Mouse (Mus musculus) cerebral cortex, adult 2 months (tissue): Measurements from ENCODE around the gene Map3k14.

Experiments
- WGBS: fragments of 180-500 bp; shearing (Covaris S2); methylation state at CpG from one replicate; pipeline ENCODE4 v1.1.7; 2018; 5-methylcytosine and 5-hydroxymethylcytosine counted together

Gene Map3k14

DNA sequence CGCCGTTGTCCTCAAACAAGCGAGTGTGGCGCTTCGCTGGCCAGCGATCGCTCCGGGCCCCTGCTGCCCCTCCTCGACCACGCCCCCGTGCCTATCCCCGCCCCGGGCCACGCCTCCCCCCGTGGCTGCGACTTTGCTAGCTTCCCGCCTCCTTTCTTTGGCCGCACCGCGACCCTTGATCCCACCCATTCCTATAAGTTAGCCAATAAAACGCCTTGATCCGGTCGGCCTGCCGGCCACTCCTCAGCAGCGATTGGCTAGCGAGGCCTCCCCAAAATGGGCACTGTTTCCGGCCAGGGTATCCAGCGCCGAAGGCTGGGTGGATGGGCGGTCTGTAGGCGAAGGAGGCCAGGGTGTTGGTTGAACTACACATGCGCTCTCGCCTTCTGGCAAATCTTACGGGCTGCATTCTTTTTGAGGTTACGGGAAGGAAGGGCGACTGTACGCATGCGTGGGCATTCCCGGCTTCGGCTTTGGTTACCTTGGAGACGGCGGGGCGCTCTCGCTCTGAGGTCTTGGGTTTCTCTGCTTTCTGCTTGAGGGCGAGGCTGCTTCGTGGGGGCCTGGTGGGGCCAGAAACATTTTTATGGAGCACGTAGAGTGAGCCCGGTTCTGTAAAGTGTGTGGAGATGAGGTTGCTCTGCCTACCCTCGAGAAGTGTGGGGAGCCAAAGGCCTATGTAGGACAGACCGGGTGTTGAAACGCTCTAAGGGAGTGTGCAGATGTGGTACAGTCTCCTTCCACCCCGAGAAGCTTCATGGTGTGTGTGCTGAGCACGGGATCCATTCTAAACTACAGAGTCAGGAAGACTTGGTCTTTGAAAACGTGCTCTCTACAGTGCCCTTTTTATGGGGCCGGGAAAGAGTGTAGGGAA, at the start of gene Map3k14:
Gene Map3k14, minus strand, starts transcription at position 127 of the 874 bp plus-strand sequence.
- 1% methylated on average over 55 of the region's 55 CpGs for WGBS

- WGBS = 82% methylated on average over 5 of the region's 5 CpGs
Measured at GRCm38 (mm10) chr11:103315379-103315778, 48.1 kb upstream of the Map3k14 start.

DNA sequence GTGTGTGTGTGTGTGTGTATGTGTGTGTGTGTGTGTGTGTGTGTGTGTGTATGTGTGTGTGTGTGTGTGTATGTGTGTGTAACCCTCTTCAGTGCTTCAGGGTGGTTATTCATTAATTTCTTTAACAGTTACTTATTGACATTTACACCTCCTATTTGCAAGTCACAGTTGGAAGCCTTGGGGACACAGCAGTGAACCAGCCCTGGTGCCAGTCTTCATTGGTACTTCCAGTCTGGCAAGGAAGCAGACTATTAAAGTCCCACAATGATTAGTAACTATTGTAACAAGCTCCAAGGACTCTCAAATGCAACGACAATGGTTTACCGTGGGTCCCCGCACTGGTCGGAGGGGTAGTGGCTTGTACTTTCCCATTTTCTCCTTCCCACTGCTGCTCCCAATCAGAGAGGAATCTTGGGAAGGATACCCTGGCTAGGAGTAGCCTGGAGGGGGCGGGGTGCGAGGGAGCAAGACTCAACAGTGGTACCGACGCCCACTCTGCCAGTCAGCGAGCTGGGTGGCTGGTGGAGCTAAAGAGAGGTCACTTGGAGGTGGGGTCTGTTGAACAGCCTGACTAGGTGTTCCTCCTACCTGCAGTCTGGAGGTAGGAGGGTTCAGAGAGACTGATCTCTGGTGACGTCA, 47.6 kb upstream of the Map3k14 start:
- WGBS = 75% methylated on average over 10 of the region's 10 CpGs

GRCm38 (mm10) chr11:103313542-103313941, 46.3 kb upstream of the Map3k14 start:
- WGBS = 89% methylated on average over 6 of the region's 6 CpGs

- 80% methylated on average over 8 of the region's 8 CpGs for whole genome bisulfite sequencing
Measured at GRCm38 (mm10) chr11:103312655-103313255, 45.5 kb upstream of the Map3k14 start.

DNA sequence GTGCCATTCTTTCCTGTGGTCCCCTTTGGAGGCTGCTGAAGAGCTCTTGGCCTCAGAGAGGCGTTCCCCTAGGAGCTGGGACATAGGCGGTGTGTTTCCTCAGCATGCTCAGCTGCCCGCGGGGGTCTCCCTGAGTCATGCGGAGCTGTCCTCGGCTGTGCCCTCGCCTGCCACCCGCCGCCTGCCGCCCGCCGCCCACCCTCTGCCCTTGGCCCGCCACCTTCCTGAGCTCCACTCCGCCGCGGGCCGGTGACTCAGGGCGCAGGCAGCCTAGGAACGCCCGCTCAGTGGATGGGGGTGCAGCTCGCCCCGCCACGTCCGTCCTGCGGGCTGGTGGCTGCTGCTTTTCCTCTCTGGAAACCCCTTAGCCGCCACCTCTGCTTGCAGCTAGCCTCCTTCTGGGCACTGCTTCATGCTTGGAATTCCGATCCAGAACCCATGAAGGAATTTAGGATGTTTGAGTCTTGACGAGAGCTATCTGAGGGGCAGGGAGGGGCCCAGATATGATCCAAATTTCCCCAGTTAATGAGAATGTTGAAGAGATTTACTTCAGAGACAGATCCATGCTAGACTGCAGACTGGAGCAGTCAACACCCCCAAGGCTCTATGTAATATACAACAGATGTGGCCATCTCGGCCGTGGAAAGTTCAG, 44.8 kb upstream of the Map3k14 start:
- 8% methylated on average over 30 of the region's 30 CpGs for WGBS

GRCm38 (mm10) chr11:103309956-103310574, 42.8 kb upstream of the Map3k14 start:
- 76% methylated on average over 10 of the region's 10 CpGs for WGBS

DNA sequence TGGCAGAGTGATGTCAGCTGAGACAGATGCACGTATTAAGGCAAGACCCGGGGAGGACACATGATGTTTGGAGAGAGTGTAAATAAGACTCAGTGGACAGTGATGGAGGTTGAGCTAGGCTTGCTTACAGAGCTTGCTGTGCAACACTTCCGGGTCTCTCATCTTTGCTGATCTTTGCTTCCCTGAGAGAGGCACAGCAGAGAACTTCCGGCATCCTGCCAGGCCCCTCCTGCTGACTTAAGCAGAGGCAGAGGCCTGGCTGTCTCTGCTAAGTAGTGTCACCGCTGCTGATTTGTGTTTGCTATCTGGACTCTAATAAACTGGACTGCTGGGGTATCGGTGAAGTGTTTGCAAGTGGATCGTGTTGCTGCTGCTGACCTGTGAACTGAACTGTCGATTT, 40.6 kb upstream of the Map3k14 start:
- 70% methylated on average over 8 of the region's 8 CpGs for WGBS

GRCm38 (mm10) chr11:103304525-103304924, 37.3 kb upstream of the Map3k14 start:
- 83% methylated on average over 9 of the region's 9 CpGs for WGBS

DNA sequence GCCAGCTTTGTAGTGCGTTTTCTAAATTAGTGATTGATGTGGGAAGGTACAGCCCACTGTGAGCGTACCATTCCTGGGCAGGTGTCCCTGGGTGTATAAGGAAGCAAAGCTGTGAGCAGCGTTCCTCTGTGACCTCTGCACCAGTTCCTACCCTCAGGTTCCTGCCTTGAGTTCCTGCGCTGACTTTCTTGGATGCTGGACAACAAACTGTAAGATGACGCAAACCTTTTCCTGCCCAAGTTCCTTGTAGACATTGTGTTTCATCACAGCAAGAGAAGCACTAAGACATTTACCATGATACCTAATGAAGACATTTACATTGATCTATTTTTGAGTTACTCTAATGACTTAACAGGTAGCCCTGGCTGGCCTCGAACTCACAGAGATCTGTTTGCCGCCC, 27.5 kb upstream of the Map3k14 start:
- 95% methylated on average over 7 of the region's 7 CpGs for WGBS

DNA sequence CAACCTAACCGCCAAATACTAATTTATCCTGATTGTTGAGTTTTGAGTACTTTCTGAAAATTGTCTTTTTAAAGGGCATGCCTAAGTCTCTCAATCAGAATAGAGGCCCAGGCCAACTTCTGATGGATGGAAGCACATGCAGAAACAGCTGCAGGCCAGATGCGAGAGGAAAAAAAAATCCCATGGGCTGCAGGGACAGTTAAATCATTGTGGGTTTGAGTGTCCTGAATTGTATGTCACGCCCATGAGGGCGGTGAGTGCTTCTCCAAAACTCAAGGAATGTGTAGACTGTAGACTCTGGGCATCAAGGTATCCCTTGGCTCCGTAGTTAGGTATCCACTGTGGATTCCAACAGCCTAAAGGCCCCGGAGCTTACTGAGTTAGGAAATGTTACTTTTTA, 26.8 kb upstream of the Map3k14 start:
- WGBS = 94% methylated on average over 6 of the region's 6 CpGs

GRCm38 (mm10) chr11:103292890-103293287, 25.6 kb upstream of the Map3k14 start:
- 65% methylated on average over 5 of the region's 5 CpGs for WGBS

DNA sequence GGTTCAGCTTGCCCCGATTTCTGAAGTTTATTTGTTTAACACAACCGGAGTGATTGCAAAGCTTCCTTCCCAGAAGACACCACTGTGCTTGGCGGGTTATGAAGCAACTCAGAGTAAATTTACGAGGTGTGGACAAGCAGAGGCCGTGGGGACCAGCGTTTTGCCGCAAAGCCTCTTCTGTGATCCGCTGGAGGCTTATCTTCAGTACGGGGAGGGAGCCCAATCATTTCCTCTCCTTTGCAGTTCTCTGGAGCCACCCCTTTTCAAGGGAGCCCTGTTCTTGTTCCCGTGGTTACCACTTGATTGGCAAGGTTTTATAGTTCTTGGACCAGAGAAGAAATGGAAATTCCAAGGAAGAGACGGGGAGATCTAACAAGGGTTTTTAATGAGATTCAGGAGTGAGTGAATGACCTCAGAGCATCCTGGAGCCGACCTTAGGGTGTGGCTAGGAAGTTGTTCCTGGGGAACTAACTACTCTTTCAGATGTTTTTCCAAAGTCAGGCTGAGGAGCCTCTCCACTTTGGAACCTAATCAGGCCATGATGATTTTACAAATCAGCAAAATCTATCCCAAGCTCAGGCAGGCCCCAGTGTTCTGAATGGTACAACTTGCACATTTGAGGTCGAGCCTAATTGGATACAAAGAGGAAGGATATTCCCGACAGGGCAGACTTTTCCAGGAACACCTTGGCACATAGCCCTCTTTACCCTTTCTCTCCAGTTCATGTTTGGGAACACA, 25.0 kb upstream of the Map3k14 start:
- 28% methylated on average over 14 of the region's 14 CpGs for WGBS

GRCm38 (mm10) chr11:103290841-103291240, 23.6 kb upstream of the Map3k14 start:
- WGBS = 95% methylated on average over 7 of the region's 7 CpGs

DNA sequence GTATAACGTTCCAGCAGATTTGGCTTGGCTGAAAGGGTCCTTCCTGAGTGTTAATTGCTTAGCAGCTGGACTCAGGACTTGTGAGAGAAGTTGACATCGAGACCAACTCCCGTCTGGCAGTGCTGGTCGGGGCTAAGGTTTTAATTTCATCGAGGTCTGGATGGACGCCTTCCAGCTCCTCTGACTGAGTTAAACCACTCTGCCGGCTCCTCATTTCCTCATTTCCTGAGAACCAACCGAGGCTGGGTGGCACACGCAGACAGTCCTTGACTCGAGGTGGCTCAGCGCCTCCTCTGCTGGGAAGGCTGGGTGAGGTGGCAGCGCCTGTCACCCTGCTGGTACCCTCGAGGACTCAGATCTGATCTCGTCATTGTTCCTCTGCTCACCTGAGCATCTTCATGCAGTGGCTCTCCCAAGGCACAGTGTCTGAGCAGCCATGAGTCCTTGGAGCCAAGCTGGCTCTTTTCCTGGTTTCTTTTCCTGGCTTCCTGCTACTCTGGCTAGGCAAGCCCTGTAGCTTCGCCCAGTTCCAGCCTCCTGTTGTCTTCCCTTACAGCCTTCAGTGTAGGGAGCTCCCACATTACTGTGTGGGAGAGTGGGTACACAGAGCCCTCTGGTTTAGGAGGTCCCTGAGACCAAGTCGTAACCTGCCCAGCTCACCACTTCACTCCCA, 21.2 kb upstream of the Map3k14 start:
- 59% methylated on average over 16 of the region's 16 CpGs for WGBS

DNA sequence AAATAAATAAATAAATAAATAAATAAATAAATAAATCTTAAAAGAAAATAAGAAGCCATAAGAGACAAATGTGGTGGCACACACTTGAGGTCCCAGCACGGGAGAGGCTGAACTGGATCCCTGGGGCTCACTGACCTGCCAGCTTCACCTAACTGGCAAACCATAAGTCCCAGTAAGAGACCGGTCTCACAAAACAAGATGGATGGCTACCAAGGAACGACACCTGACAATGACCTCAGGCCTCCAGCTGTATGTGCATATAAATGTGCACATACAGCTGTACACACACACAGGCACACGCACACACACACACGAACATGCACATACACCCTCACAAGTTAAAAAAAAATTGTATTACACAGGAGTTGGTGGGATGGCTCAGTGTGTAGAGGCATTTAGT, 19.6 kb upstream of the Map3k14 start:
- 97% methylated on average over 5 of the region's 5 CpGs for WGBS

- WGBS = 49% methylated on average over 6 of the region's 6 CpGs
Measured at GRCm38 (mm10) chr11:103285951-103286350, 18.7 kb upstream of the Map3k14 start.

DNA sequence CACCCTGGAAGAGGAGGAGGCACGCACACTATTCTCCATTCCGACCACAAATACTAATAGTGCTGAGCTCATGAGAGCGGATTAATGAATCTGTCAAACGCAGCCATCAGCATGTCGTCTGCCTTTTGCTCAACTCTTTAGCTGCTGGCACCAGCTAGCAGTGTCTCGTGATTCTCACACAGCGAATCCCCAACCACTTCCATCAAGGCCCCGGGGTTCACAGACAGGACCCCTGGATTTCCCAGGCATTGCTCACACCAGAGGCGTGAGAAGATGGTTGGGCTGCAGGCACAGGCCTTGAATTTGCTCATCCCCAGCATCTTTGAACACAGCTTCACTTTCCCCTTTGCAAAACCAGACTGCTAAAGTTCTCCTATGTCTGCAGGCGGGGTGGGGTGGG, 18.0 kb upstream of the Map3k14 start:
- WGBS = 95% methylated on average over 10 of the region's 10 CpGs

DNA sequence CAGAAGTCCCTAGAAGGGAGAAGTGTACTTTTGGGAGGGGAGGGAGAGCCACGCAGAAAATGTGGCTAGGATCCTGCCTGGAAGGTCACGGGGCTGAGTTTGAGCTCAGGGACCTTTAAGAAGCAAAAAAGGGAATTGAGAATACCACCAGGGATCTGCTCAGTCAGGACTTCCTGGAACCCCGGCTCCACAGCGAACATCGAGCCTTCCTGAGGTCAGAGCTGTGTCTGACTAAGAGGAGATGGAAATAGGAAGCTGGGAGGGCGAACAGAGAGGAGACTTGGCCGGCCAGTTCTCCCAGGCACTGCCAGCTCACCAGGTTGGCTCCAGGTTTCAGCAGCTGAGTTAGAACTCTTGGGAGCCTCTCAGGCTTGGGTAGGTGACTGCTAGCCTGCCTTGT, 14.5 kb upstream of the Map3k14 start:
- 75% methylated on average over 7 of the region's 7 CpGs for WGBS

DNA sequence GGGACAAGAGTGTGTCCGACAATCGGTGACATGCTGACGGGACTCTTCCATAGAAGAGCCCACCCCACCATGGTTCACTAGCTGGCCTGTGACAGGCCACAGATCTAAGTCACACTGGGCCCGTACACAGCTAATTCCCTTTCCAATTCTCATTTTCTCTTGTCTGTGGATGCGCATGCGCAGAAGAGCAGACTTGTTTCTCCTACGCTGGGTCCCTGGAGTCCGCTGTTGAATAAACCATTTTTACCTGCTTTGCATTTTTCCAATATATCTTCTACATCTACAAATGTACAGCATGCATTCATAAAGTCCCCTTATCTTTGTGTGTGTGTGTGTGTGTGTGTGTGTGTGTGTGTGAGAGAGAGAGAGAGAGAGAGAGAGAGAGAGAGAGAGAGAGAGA, 9.2 kb upstream of the Map3k14 start:
- 82% methylated on average over 8 of the region's 8 CpGs for WGBS

DNA sequence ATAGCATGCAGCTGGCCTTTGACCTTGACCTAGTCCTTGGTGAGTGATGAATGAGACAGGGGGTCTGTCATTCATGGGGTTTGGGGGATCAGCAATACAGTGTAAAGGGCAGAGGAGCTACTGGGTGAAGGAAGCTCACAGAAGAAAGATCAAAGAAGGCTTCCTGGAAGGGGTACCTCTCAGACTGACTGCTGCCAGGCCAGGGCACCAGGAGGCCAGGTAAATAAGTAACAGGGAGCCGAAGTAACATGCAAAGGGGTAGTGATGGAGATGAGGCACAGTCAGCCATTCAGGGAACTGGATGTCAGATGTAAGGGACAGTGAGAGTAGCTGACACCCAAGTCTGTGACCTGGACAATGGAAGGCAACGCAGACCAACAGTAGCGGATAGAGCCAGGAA, 5.6 kb upstream of the Map3k14 start:
- 98% methylated on average over 3 of the region's 3 CpGs for WGBS
